Mouse (Mus musculus) stomach, postnatal 0 days (tissue): ENCODE data around the gene Snrpb.

ENCODE experiments used
- CTCF ChIP-seq: IDR thresholded peaks from 2 replicates; pipeline ENCODE4 v1.5.1; 2016; ENCODE audit warnings: antibody characterized with exemption, low read depth, mild to moderate bottlenecking, moderate library complexity
- EP300 ChIP-seq: optimal IDR thresholded peaks from 2 replicates; pipeline ENCODE3; 2016; ENCODE audit warnings: antibody characterized with exemption

GRCm38 (mm10) chr2:130188391-130188790, 9.2 kb upstream of the Snrpb start:
- TF ChIP-seq CTCF (no peak), EP300 (no peak)
